Mouse (Mus musculus): ENCODE measurements around the gene Gm30083. TPM values are rescaled to one million over a fixed set of nuclear protein-coding genes. Genes with fewer than 3 reads are reported as not detected.

Gene Gm30083
- polyA plus RNA-seq, 1 experiment from 2014 or later: not detected

GRCm38 (mm10) chr14:34000076-34000475, 14.9 kb downstream of the Gm30083 start:
- no peak for ATAC-seq (replicated peaks; ENCODE audit: insufficient number of reproducible peaks, insufficient read depth, low FRiP score, low read depth)
- Histone ChIP-seq H3K4me3 (no peak overlapping the region), H3K4me2 (no peak overlapping the region), H3K27me3 (0 out of 2 replicates have a peak, but pooled peaks cover 3% of the 10 kb centered on the region), H3K9ac (no peak overlapping the region), H3K4me1 (replicated peaks) (no peaks in the 10 kb centered on the region), H3K27ac (no peak overlapping the region), H3K9me3 (replicated peaks) (no peaks in the 10 kb centered on the region), H3K36me3 (no peaks in the 10 kb centered on the region)

- H3K4me2 ChIP-seq: no peak overlapping the region
- H3K36me3 ChIP-seq: no peaks in the 10 kb centered on the region
- H3K9ac ChIP-seq: no peak overlapping the region
- no peaks in the 10 kb centered on the region for H3K9me3 ChIP-seq (replicated peaks)
- WGBS: 47% methylated on average over 6 of the region's 6 CpGs
- no peak overlapping the region for H3K27ac ChIP-seq
- H3K4me1 ChIP-seq (replicated peaks): peaks cover 9% of the 10 kb centered on the region
- H3K4me3 ChIP-seq: no peak overlapping the region
- no peak for ATAC-seq (replicated peaks; ENCODE audit: insufficient number of reproducible peaks, insufficient read depth, low FRiP score, low read depth)
- 0 out of 2 replicates have a peak, but pooled peaks cover 3% of the 10 kb centered on the region for H3K27me3 ChIP-seq
Observed at GRCm38 (mm10) chr14:33997427-33997826, 17.6 kb downstream of the Gm30083 start.

GRCm38 (mm10) chr14:33993521-33994289, 21.3 kb downstream of the Gm30083 start:
- no peaks in the 10 kb centered on the region for H3K9me3 ChIP-seq (replicated peaks)
- ATAC-seq (replicated peaks; ENCODE audit: insufficient number of reproducible peaks, insufficient read depth, low FRiP score, low read depth): no peak
- peaks cover 9% of the 10 kb centered on the region for H3K4me1 ChIP-seq (replicated peaks)
- H3K27me3 ChIP-seq: 0 out of 2 replicates have a peak, but pooled peaks cover 3% of the 10 kb centered on the region
- WGBS: 80% methylated on average over 6 of the region's 6 CpGs
- no peaks in the 10 kb centered on the region for H3K36me3 ChIP-seq
- no peak overlapping the region for H3K27ac ChIP-seq
- H3K4me2 ChIP-seq: no peak overlapping the region
- no peak overlapping the region for H3K9ac ChIP-seq
- H3K4me3 ChIP-seq: no peak overlapping the region

GRCm38 (mm10) chr14:33993051-33993450, 21.9 kb downstream of the Gm30083 start:
- ATAC-seq (replicated peaks; ENCODE audit: insufficient number of reproducible peaks, insufficient read depth, low FRiP score, low read depth): no peak
- Histone ChIP-seq H3K9me3 (replicated peaks) (no peaks in the 10 kb centered on the region), H3K4me2 (no peak overlapping the region), H3K9ac (no peak overlapping the region), H3K4me3 (no peak overlapping the region), H3K27me3 (0 out of 2 replicates have a peak, but pooled peaks cover 2% of the 10 kb centered on the region), H3K27ac (no peak overlapping the region), H3K4me1 (replicated peaks) (peaks cover 9% of the 10 kb centered on the region), H3K36me3 (no peaks in the 10 kb centered on the region)
- 92% methylated on average over 9 of the region's 9 CpGs for WGBS

- H3K36me3 ChIP-seq: no peaks in the 10 kb centered on the region
- no peaks in the 10 kb centered on the region for H3K9me3 ChIP-seq (replicated peaks)
- 75% methylated on average over 4 of the region's 4 CpGs for WGBS
- no peak overlapping the region for H3K27ac ChIP-seq
- no peak overlapping the region for H3K4me3 ChIP-seq
- H3K9ac ChIP-seq: no peak overlapping the region
- ATAC-seq (replicated peaks; ENCODE audit: insufficient number of reproducible peaks, insufficient read depth, low FRiP score, low read depth): no peak
- H3K27me3 ChIP-seq: no peaks in the 10 kb centered on the region
- H3K4me1 ChIP-seq (replicated peaks): peaks cover 9% of the 10 kb centered on the region
- no peak overlapping the region for H3K4me2 ChIP-seq
Observed at GRCm38 (mm10) chr14:33991971-33992370, 23.0 kb downstream of the Gm30083 start.

- ATAC-seq (replicated peaks; ENCODE audit: insufficient number of reproducible peaks, insufficient read depth, low FRiP score, low read depth): no peak
- H3K27ac ChIP-seq: no peak overlapping the region
- H3K9ac ChIP-seq: no peak overlapping the region
- no peaks in the 10 kb centered on the region for H3K27me3 ChIP-seq
- no peaks in the 10 kb centered on the region for H3K9me3 ChIP-seq (replicated peaks)
- no peak overlapping the region for H3K4me2 ChIP-seq
- 60% methylated on average over 3 of the region's 3 CpGs for WGBS
- H3K4me3 ChIP-seq: no peak overlapping the region
- H3K4me1 ChIP-seq (replicated peaks): peaks cover 7% of the 10 kb centered on the region
- H3K36me3 ChIP-seq: no peaks in the 10 kb centered on the region
Observed at GRCm38 (mm10) chr14:33989201-33989600, 25.8 kb downstream of the Gm30083 start.

- WGBS: 2% methylated on average over 25 of the region's 25 CpGs
Observed at GRCm38 (mm10) chr14:33978604-33979059, 36.4 kb downstream of the Gm30083 start, which contains the start of gene Zfp488. Zfp488 (minus strand) TSS chr14:33978764.

GRCm38 (mm10) chr14:33977748-33978147, 37.2 kb downstream of the Gm30083 start:
- no peak overlapping the region for H3K4me2 ChIP-seq
- H3K27me3 ChIP-seq: peaks cover 12% of the 10 kb centered on the region; the same call in 1 of the 2 replicates
- H3K4me3 ChIP-seq: no peak overlapping the region
- H3K36me3 ChIP-seq: no peaks in the 10 kb centered on the region
- no peaks in the 10 kb centered on the region for H3K9me3 ChIP-seq (replicated peaks)
- ATAC-seq (replicated peaks; ENCODE audit: insufficient number of reproducible peaks, insufficient read depth, low FRiP score, low read depth): no peak
- H3K9ac ChIP-seq: no peak overlapping the region
- H3K27ac ChIP-seq: no peak overlapping the region
- WGBS: 40% methylated on average over 7 of the region's 7 CpGs
- H3K4me1 ChIP-seq (replicated peaks): peaks cover 4% of the 10 kb centered on the region

More at GRCm38 (mm10) chr14:33978604-33979059, 36.4 kb downstream of the Gm30083 start, which contains the start of gene Zfp488:
- Histone ChIP-seq H3K9ac (no peak within 1 kb of the TSS), H3K9me3 (replicated peaks) (no peaks in the 10 kb centered on the region), H3K27ac (no peak within 1 kb of the TSS), H3K36me3 (no peaks in the 10 kb centered on the region), H3K4me3 (peak within 1 kb of the TSS; percentile 37), H3K27me3 (peaks cover 12% of the 10 kb centered on the region; the same call in 1 of the 2 replicates), H3K4me1 (replicated peaks) (peaks cover 4% of the 10 kb centered on the region), H3K4me2 (peak within 1 kb of the TSS; percentile 71)
- ATAC-seq (replicated peaks; ENCODE audit: insufficient number of reproducible peaks, insufficient read depth, low FRiP score, low read depth): no peak

- WGBS: 68% methylated on average over 5 of the region's 5 CpGs
- Histone ChIP-seq H3K27me3 (peaks cover 12% of the 10 kb centered on the region; the same call in 1 of the 2 replicates), H3K9me3 (replicated peaks) (no peaks in the 10 kb centered on the region), H3K4me2 (no peak overlapping the region), H3K4me3 (no peak overlapping the region), H3K27ac (no peak overlapping the region), H3K36me3 (no peaks in the 10 kb centered on the region), H3K9ac (no peak overlapping the region), H3K4me1 (replicated peaks) (peaks cover 4% of the 10 kb centered on the region)
- no peak for ATAC-seq (replicated peaks; ENCODE audit: insufficient number of reproducible peaks, insufficient read depth, low FRiP score, low read depth)
Observed at GRCm38 (mm10) chr14:33974752-33975151, 40.2 kb downstream of the Gm30083 start.

GRCm38 (mm10) chr14:33972679-33973078, 42.3 kb downstream of the Gm30083 start:
- Histone ChIP-seq H3K4me1 (replicated peaks) (no peaks in the 10 kb centered on the region), H3K4me3 (no peak overlapping the region), H3K27ac (no peak overlapping the region), H3K9me3 (replicated peaks) (no peaks in the 10 kb centered on the region), H3K27me3 (no peaks in the 10 kb centered on the region), H3K9ac (no peak overlapping the region), H3K4me2 (no peak overlapping the region), H3K36me3 (no peaks in the 10 kb centered on the region)
- WGBS: 46% methylated on average over 7 of the region's 7 CpGs
- no peak for ATAC-seq (replicated peaks; ENCODE audit: insufficient number of reproducible peaks, insufficient read depth, low FRiP score, low read depth)

- 64% methylated on average over 7 of the region's 7 CpGs for WGBS
Observed at GRCm38 (mm10) chr14:33965675-33966074, 49.3 kb downstream of the Gm30083 start.

More at GRCm38 (mm10) chr14:33965675-33966074, 49.3 kb downstream of the Gm30083 start:
- no peak for ATAC-seq (replicated peaks; ENCODE audit: insufficient number of reproducible peaks, insufficient read depth, low FRiP score, low read depth)
- no peaks in the 10 kb centered on the region for H3K4me1 ChIP-seq (replicated peaks)
- no peaks in the 10 kb centered on the region for H3K36me3 ChIP-seq
- H3K4me2 ChIP-seq: no peak overlapping the region
- no peaks in the 10 kb centered on the region for H3K27me3 ChIP-seq
- no peaks in the 10 kb centered on the region for H3K9me3 ChIP-seq (replicated peaks)
- no peak overlapping the region for H3K27ac ChIP-seq
- H3K4me3 ChIP-seq: no peak overlapping the region
- H3K9ac ChIP-seq: no peak overlapping the region
